21 mouse cellular contexts compared by ENCODE assay signal in genomic region chr4:156251081-156251480, GRCm38 (mm10). TPM values are rescaled to one million over a fixed set of nuclear protein-coding genes. Genes with fewer than 3 reads are reported as not detected.
DNase-seq lines count a peak whose midpoint lies in the region; ATAC-seq and TF ChIP-seq lines count a peak whose summit lies in the region.
"Had no signal": no experiment of that assay in that cellular context is flagged by ENCODE, and none has a peak within 500 bp of the region (broad histone marks: within the 10 kb centered on the region; RNA-seq: fewer than 3 reads in every experiment).

No protein-coding gene starts in this region.

- no peak for ATAC-seq in hindbrain, embryonic 11.5 days (ENCODE audit: low FRiP score)
- ATAC-seq in hindbrain, embryonic 16.5 days: no peak
- ATAC-seq in hindbrain, postnatal 0 days: no peak
- ATAC-seq in midbrain, embryonic 15.5 days (replicated peaks): peak; percentile 47
- no peak for ATAC-seq in forebrain, embryonic 16.5 days
- ATAC-seq: activated CD4-positive, CD25-positive, alpha-beta regulatory T cell, adult 4 months; intestine, embryonic 15.5 days had no signal

- 77% methylated on average over 8 of the region's 8 CpGs for WGBS in hindbrain, embryonic 11.5 days
- WGBS in hindbrain, embryonic 16.5 days: 56% methylated on average over 8 of the region's 8 CpGs
- 54% methylated on average over 8 of the region's 8 CpGs for whole genome bisulfite sequencing in hindbrain, postnatal 0 days
- 47% methylated on average over 8 of the region's 8 CpGs for WGBS in midbrain, embryonic 15.5 days
- WGBS in forebrain, embryonic 16.5 days: 56% methylated on average over 8 of the region's 8 CpGs

- H3K36me3 ChIP-seq in hindbrain, embryonic 11.5 days (ENCODE audit: control insufficient read depth, insufficient read depth, low read length): 0 out of 2 replicates have a peak, but pooled peaks cover 8% of the 10 kb centered on the region
- peaks cover 21% of the 10 kb centered on the region for H3K36me3 ChIP-seq in hindbrain, embryonic 16.5 days (ENCODE audit: control insufficient read depth, insufficient read depth, low read length)
- peaks cover 1 to 4% of the 10 kb centered on the region in 2 experiments; a peak in 2 of 4 replicates for H3K36me3 ChIP-seq in MEL (ENCODE audit: control insufficient read depth in 1 of 2, insufficient read depth in 2 of 2, low read length in 2 of 2)
- peaks cover 26% of the 10 kb centered on the region for H3K36me3 ChIP-seq in hindbrain, postnatal 0 days (ENCODE audit: insufficient read depth, low read length)
- H3K36me3 ChIP-seq in midbrain, embryonic 15.5 days (replicated peaks): peaks cover 21% of the 10 kb centered on the region
- H3K36me3 ChIP-seq in forebrain, embryonic 16.5 days (ENCODE audit: control insufficient read depth, insufficient read depth): peaks cover 17% of the 10 kb centered on the region

- no peaks in the 10 kb centered on the region for H3K79me2 ChIP-seq in MEL (ENCODE audit: control insufficient read depth, insufficient read depth, low read length, poor library complexity)

- 0 out of 2 replicates have a peak overlapping the region, but pooled peaks have one; percentile 1 for H3K27ac ChIP-seq in hindbrain, embryonic 11.5 days (ENCODE audit: low read depth, low read length)
- no peak overlapping the region for H3K27ac ChIP-seq in hindbrain, embryonic 16.5 days (ENCODE audit: low read depth, low read length)
- H3K27ac ChIP-seq in MEL (ENCODE audit: control insufficient read depth, low read depth, low read length): no peak overlapping the region; the same call in 1 of the 2 replicates
- H3K27ac ChIP-seq in hindbrain, postnatal 0 days: 0 out of 2 replicates have a peak overlapping the region, but pooled peaks have one; percentile 15
- peak overlapping the region; percentile 61 for H3K27ac ChIP-seq in midbrain, embryonic 15.5 days
- no peak overlapping the region for H3K27ac ChIP-seq in forebrain, embryonic 16.5 days (ENCODE audit: low read length)
- H3K27ac ChIP-seq: embryonic facial prominence, embryonic 12.5 days; intestine, embryonic 15.5 days; limb, embryonic 13.5 days had no signal

- H3K4me1 ChIP-seq in hindbrain, embryonic 11.5 days (replicated peaks; ENCODE audit: control insufficient read depth, insufficient read depth, low read length): 0 out of 2 replicates have a peak, but pooled peaks cover 2% of the 10 kb centered on the region
- peaks cover 8% of the 10 kb centered on the region; the same call in 1 of the 2 replicates for H3K4me1 ChIP-seq in hindbrain, embryonic 16.5 days (ENCODE audit: control insufficient read depth, insufficient read depth, low read depth, low read length)
- H3K4me1 ChIP-seq in MEL (ENCODE audit: control insufficient read depth in 1 of 2, insufficient read depth in 2 of 2, low read length in 2 of 2): peaks cover 3 to 20% of the 10 kb centered on the region in 2 experiments; a peak in 3 of 4 replicates
- 0 out of 2 replicates have a peak, but pooled peaks cover 4% of the 10 kb centered on the region for H3K4me1 ChIP-seq in hindbrain, postnatal 0 days (ENCODE audit: insufficient read depth, low read length)
- peaks cover 38% of the 10 kb centered on the region for H3K4me1 ChIP-seq in midbrain, embryonic 15.5 days
- H3K4me1 ChIP-seq in forebrain, embryonic 16.5 days (replicated peaks; ENCODE audit: control insufficient read depth, insufficient read depth, low read length): peaks cover 10% of the 10 kb centered on the region

- no peak for TF ChIP-seq POLR2A in MEL (IDR thresholded peaks at IDR 0.05; ENCODE audit: control insufficient read depth in 1 of 2, insufficient read depth in 1 of 2, low read depth in 1 of 2, low read length in 2 of 2, poor library complexity in 1 of 2)

- H3K4me3 ChIP-seq in hindbrain, embryonic 11.5 days (ENCODE audit: low read depth, low read length): no peak overlapping the region
- no peak overlapping the region for H3K4me3 ChIP-seq in hindbrain, embryonic 16.5 days (ENCODE audit: low read length)
- no peak overlapping the region for H3K4me3 ChIP-seq in MEL (ENCODE audit: control insufficient read depth in 1 of 2, insufficient read depth in 1 of 2, low read depth in 2 of 2, low read length in 2 of 2)
- H3K4me3 ChIP-seq in hindbrain, postnatal 0 days (ENCODE audit: low read length): no peak overlapping the region
- no peak overlapping the region for H3K4me3 ChIP-seq in midbrain, embryonic 15.5 days
- H3K4me3 ChIP-seq in forebrain, embryonic 16.5 days (replicated peaks; ENCODE audit: low read length): no peak overlapping the region
- H3K4me3 ChIP-seq: embryonic facial prominence, embryonic 12.5 days; intestine, embryonic 15.5 days; limb, embryonic 13.5 days had no signal

- no peak for TF ChIP-seq CTCF in MEL (IDR thresholded peaks at IDR 0.05 in 2 of 3, conservative IDR thresholded peaks at IDR 0.05 in 1 of 3; ENCODE audit: control insufficient read depth in 1 of 3, insufficient read depth in 1 of 3, low read depth in 2 of 3, low read length in 3 of 3, poor library complexity in 1 of 3, severe bottlenecking in 1 of 3)
- TF ChIP-seq CTCF in hindbrain, postnatal 0 days (IDR thresholded peaks at IDR 0.05; ENCODE audit: low read depth): no peak

- TF ChIP-seq RAD21 in MEL (IDR thresholded peaks at IDR 0.05; ENCODE audit: low read depth, low read length): no peak

- peaks cover 22% of the 10 kb centered on the region for H3K27me3 ChIP-seq in hindbrain, embryonic 11.5 days (ENCODE audit: control insufficient read depth, insufficient read depth, low read length)
- peaks cover 12% of the 10 kb centered on the region for H3K27me3 ChIP-seq in hindbrain, embryonic 16.5 days (replicated peaks; ENCODE audit: control insufficient read depth, insufficient read depth, low read length)
- no peaks in the 10 kb centered on the region for H3K27me3 ChIP-seq in MEL (ENCODE audit: control insufficient read depth in 1 of 2, insufficient read depth in 2 of 2, low read length in 2 of 2)
- 0 out of 2 replicates have a peak, but pooled peaks cover 3% of the 10 kb centered on the region for H3K27me3 ChIP-seq in hindbrain, postnatal 0 days (ENCODE audit: insufficient read depth, low read length)
- H3K27me3 ChIP-seq in midbrain, embryonic 15.5 days (replicated peaks): peaks cover 13% of the 10 kb centered on the region
- H3K27me3 ChIP-seq in forebrain, embryonic 16.5 days (replicated peaks; ENCODE audit: control insufficient read depth, insufficient read depth, low read length): peaks cover 23% of the 10 kb centered on the region

- no peak for DNase-seq in hindbrain, embryonic 11.5 days (ENCODE audit: low spot score)
- DNase-seq in MEL (ENCODE audit: low read depth, low spot score): no peak
- no peak for DNase-seq in hindbrain, postnatal 0 days (ENCODE audit: low spot score)
- DNase-seq in gastrocnemius, adult 18-20 months (ENCODE audit: low spot score): no peak
- DNase-seq: adrenal gland, postnatal 25 days; B cell, adult 2 months; cerebellum, adult 8-10 months; gastrocnemius, postnatal 14 days; kidney, postnatal 25 days; layer of hippocampus, adult 9-11 months; thymus, postnatal 4 days had no signal

- H3K9me3 ChIP-seq in hindbrain, embryonic 11.5 days (ENCODE audit: control insufficient read depth, low read length): no peaks in the 10 kb centered on the region
- no peaks in the 10 kb centered on the region for H3K9me3 ChIP-seq in hindbrain, embryonic 16.5 days (ENCODE audit: control insufficient read depth, low read length)
- H3K9me3 ChIP-seq in MEL (replicated peaks; ENCODE audit: insufficient read depth, low read length): no peaks in the 10 kb centered on the region
- H3K9me3 ChIP-seq in hindbrain, postnatal 0 days (ENCODE audit: low read length): no peaks in the 10 kb centered on the region
- no peaks in the 10 kb centered on the region for H3K9me3 ChIP-seq in midbrain, embryonic 15.5 days
- H3K9me3 ChIP-seq in forebrain, embryonic 16.5 days (ENCODE audit: control insufficient read depth, low read length): no peaks in the 10 kb centered on the region
- H3K9me3 ChIP-seq: embryonic facial prominence, embryonic 12.5 days; intestine, embryonic 15.5 days; limb, embryonic 13.5 days had no signal

- TF ChIP-seq EP300 in MEL (IDR thresholded peaks at IDR 0.05; ENCODE audit: low read depth in 1 of 2, low read length in 2 of 2): no peak

- H3K4me2 ChIP-seq in hindbrain, embryonic 11.5 days (replicated peaks; ENCODE audit: low read depth, low read length): no peak overlapping the region
- no peak overlapping the region for H3K4me2 ChIP-seq in hindbrain, embryonic 16.5 days (ENCODE audit: low read length)
- H3K4me2 ChIP-seq in hindbrain, postnatal 0 days (ENCODE audit: low read depth, low read length): no peak overlapping the region
- H3K4me2 ChIP-seq in midbrain, embryonic 15.5 days: no peak overlapping the region
- H3K4me2 ChIP-seq in forebrain, embryonic 16.5 days (ENCODE audit: low read length): no peak overlapping the region
- H3K4me2 ChIP-seq: embryonic facial prominence, embryonic 12.5 days; intestine, embryonic 15.5 days; limb, embryonic 13.5 days had no signal

- no peak overlapping the region for H3K9ac ChIP-seq in hindbrain, embryonic 11.5 days (ENCODE audit: low read depth, low read length)
- no peak overlapping the region for H3K9ac ChIP-seq in hindbrain, embryonic 16.5 days (ENCODE audit: low read depth, low read length)
- no peak overlapping the region for H3K9ac ChIP-seq in MEL (ENCODE audit: control insufficient read depth, low read depth, low read length, poor library complexity, severe bottlenecking)
- no peak overlapping the region for H3K9ac ChIP-seq in hindbrain, postnatal 0 days (replicated peaks; ENCODE audit: low read length)
- no peak overlapping the region for H3K9ac ChIP-seq in midbrain, embryonic 15.5 days
- H3K9ac ChIP-seq in forebrain, embryonic 16.5 days (replicated peaks; ENCODE audit: low read depth, low read length): no peak overlapping the region
- H3K9ac ChIP-seq: embryonic facial prominence, embryonic 12.5 days; intestine, embryonic 15.5 days; limb, embryonic 13.5 days had no signal

RNA-seq across cellular contexts. Expression of gene Samd11, which starts 4.4 kb away (rescaled TPM):
- polyA plus RNA-seq in hindbrain, embryonic 11.5 days (2014; fragmentation: Nextera tagmentation; extraction: Ambion mirVana): 1.8 and 3.1 TPM in 2 replicates
- polyA plus RNA-seq in hindbrain, embryonic 16.5 days (2015; fragmentation: Nextera tagmentation; extraction: Ambion mirVana): 1.9 and 2.0 TPM in 2 replicates
- 1.7 and 2.0 TPM in 2 replicates for total RNA-seq in MEL (2012; rRNA removed)
- 1 to 10 TPM in 1 of 2 experiments, not detected in 1; 4.1 TPM for polyA plus RNA-seq in MEL (2012; ENCODE audit: insufficient read depth in 1 of 2, insufficient read length in 2 of 2, low read depth in 1 of 2, low replicate concordance in 2 of 2, missing spikeins in 1 of 2)
- total RNA-seq in hindbrain, postnatal 0 days (2014; rRNA removed): 3.1 and 5.2 TPM in 2 replicates
- 1.8 and 2.9 TPM in 2 replicates for polyA plus RNA-seq in hindbrain, postnatal 0 days (2015; fragmentation: Nextera tagmentation; extraction: Ambion mirVana)
- polyA plus RNA-seq in midbrain, embryonic 15.5 days (2015; fragmentation: Nextera tagmentation; extraction: Ambion mirVana): 4.8 and 5.5 TPM in 2 replicates
- total RNA-seq in gastrocnemius, adult 18-20 months (2021): not detected
- 0.83 and 2.2 TPM in 2 replicates for polyA plus RNA-seq in forebrain, embryonic 16.5 days (2015; fragmentation: Nextera tagmentation; extraction: Ambion mirVana)
- total RNA-seq: heart, postnatal 25 days; neutrophil, adult 5-6 weeks had no signal

RNA-seq across cellular contexts. Expression of gene Noc2l, which starts 15.3 kb away (rescaled TPM):
- polyA plus RNA-seq in hindbrain, embryonic 11.5 days (2014; fragmentation: Nextera tagmentation; extraction: Ambion mirVana): 78.0 and 78.6 TPM in 2 replicates
- polyA plus RNA-seq in hindbrain, embryonic 16.5 days (2015; fragmentation: Nextera tagmentation; extraction: Ambion mirVana): 43.2 and 48.7 TPM in 2 replicates
- 164 and 172 TPM in 2 replicates for total RNA-seq in MEL (2012; rRNA removed)
- polyA plus RNA-seq in MEL (2012; ENCODE audit: insufficient read depth in 1 of 2, insufficient read length in 2 of 2, low read depth in 1 of 2, low replicate concordance in 2 of 2, missing spikeins in 1 of 2): 100 to 1,000 TPM; 122 to 234 TPM
- total RNA-seq in hindbrain, postnatal 0 days (2014; rRNA removed): 79.8 and 80.8 TPM in 2 replicates
- 40.9 and 43.8 TPM in 2 replicates for polyA plus RNA-seq in hindbrain, postnatal 0 days (2015; fragmentation: Nextera tagmentation; extraction: Ambion mirVana)
- polyA plus RNA-seq in midbrain, embryonic 15.5 days (2015; fragmentation: Nextera tagmentation; extraction: Ambion mirVana): 56.6 and 60.4 TPM in 2 replicates
- total RNA-seq in gastrocnemius, adult 18-20 months (2021): 10 to 100 TPM; 31.2 to 33.4 TPM
- polyA plus RNA-seq in forebrain, embryonic 16.5 days (2015; fragmentation: Nextera tagmentation; extraction: Ambion mirVana): 55.3 and 61.4 TPM in 2 replicates

RNA-seq across cellular contexts. Expression of gene Plekhn1, which starts 16.4 kb away (rescaled TPM):
- polyA plus RNA-seq in hindbrain, embryonic 11.5 days (2014; fragmentation: Nextera tagmentation; extraction: Ambion mirVana): 17.0 and 17.8 TPM in 2 replicates
- 26.2 and 29.2 TPM in 2 replicates for polyA plus RNA-seq in hindbrain, embryonic 16.5 days (2015; fragmentation: Nextera tagmentation; extraction: Ambion mirVana)
- 9.4 and 11.8 TPM in 2 replicates for total RNA-seq in MEL (2012; rRNA removed)
- 10 to 100 TPM in 1 of 2 experiments, not detected in 1; 20.0 TPM for polyA plus RNA-seq in MEL (2012; ENCODE audit: insufficient read depth in 1 of 2, insufficient read length in 2 of 2, low read depth in 1 of 2, low replicate concordance in 2 of 2, missing spikeins in 1 of 2)
- 52.9 and 55.3 TPM in 2 replicates for total RNA-seq in hindbrain, postnatal 0 days (2014; rRNA removed)
- 19.6 and 19.7 TPM in 2 replicates for polyA plus RNA-seq in hindbrain, postnatal 0 days (2015; fragmentation: Nextera tagmentation; extraction: Ambion mirVana)
- polyA plus RNA-seq in midbrain, embryonic 15.5 days (2015; fragmentation: Nextera tagmentation; extraction: Ambion mirVana): 29.1 and 30.1 TPM in 2 replicates
- total RNA-seq in gastrocnemius, adult 18-20 months (2021): 1 to 10 TPM; 5.9 to 6.7 TPM
- 27.6 and 31.9 TPM in 2 replicates for polyA plus RNA-seq in forebrain, embryonic 16.5 days (2015; fragmentation: Nextera tagmentation; extraction: Ambion mirVana)

RNA-seq across cellular contexts. Expression of gene Perm1, which starts 35.4 kb away (rescaled TPM):
- 1.1 and 1.4 TPM in 2 replicates for polyA plus RNA-seq in hindbrain, embryonic 11.5 days (2014; fragmentation: Nextera tagmentation; extraction: Ambion mirVana)
- polyA plus RNA-seq in hindbrain, embryonic 16.5 days (2015; fragmentation: Nextera tagmentation; extraction: Ambion mirVana): 2.2 and 2.4 TPM in 2 replicates
- 0.10 and 0.19 TPM in 2 replicates for total RNA-seq in MEL (2012; rRNA removed)
- polyA plus RNA-seq in MEL (2012; ENCODE audit: insufficient read depth in 1 of 2, insufficient read length in 2 of 2, low read depth in 1 of 2, low replicate concordance in 2 of 2, missing spikeins in 1 of 2): 1 to 10 TPM in 1 of 2 experiments, not detected in 1; 1.8 TPM
- 1.6 and 1.7 TPM in 2 replicates for total RNA-seq in hindbrain, postnatal 0 days (2014; rRNA removed)
- 1.2 and 1.3 TPM in 2 replicates for polyA plus RNA-seq in hindbrain, postnatal 0 days (2015; fragmentation: Nextera tagmentation; extraction: Ambion mirVana)
- polyA plus RNA-seq in midbrain, embryonic 15.5 days (2015; fragmentation: Nextera tagmentation; extraction: Ambion mirVana): 2.2 and 2.4 TPM in 2 replicates
- total RNA-seq in gastrocnemius, adult 18-20 months (2021): 100 to 1,000 TPM; 143 to 233 TPM
- polyA plus RNA-seq in forebrain, embryonic 16.5 days (2015; fragmentation: Nextera tagmentation; extraction: Ambion mirVana): 1.7 and 1.8 TPM in 2 replicates
- polyA plus RNA-seq: testis, adult 2 months had no signal

RNA-seq across cellular contexts. Expression of gene AW011738, which starts 48.0 kb away (rescaled TPM):
- 2.0 and 3.1 TPM in 2 replicates for polyA plus RNA-seq in hindbrain, embryonic 11.5 days (2014; fragmentation: Nextera tagmentation; extraction: Ambion mirVana)
- polyA plus RNA-seq in hindbrain, embryonic 16.5 days (2015; fragmentation: Nextera tagmentation; extraction: Ambion mirVana): 3.7 and 5.3 TPM in 2 replicates
- total RNA-seq in MEL (2012; rRNA removed): 1.9 and 3.2 TPM in 2 replicates
- polyA plus RNA-seq in MEL (2012; ENCODE audit: insufficient read depth in 1 of 2, insufficient read length in 2 of 2, low read depth in 1 of 2, low replicate concordance in 2 of 2, missing spikeins in 1 of 2): 1 to 10 TPM in 1 of 2 experiments, not detected in 1; 3.8 TPM
- total RNA-seq in hindbrain, postnatal 0 days (2014; rRNA removed): 4.6 and 5.0 TPM in 2 replicates
- polyA plus RNA-seq in hindbrain, postnatal 0 days (2015; fragmentation: Nextera tagmentation; extraction: Ambion mirVana): 3.7 and 4.0 TPM in 2 replicates
- 4.0 and 4.9 TPM in 2 replicates for polyA plus RNA-seq in midbrain, embryonic 15.5 days (2015; fragmentation: Nextera tagmentation; extraction: Ambion mirVana)
- 1 to 10 TPM; 3.7 to 4.9 TPM for total RNA-seq in gastrocnemius, adult 18-20 months (2021)
- polyA plus RNA-seq in forebrain, embryonic 16.5 days (2015; fragmentation: Nextera tagmentation; extraction: Ambion mirVana): 3.3 and 4.0 TPM in 2 replicates

Comparison
In these comparisons a context has a peak if more than half of its experiments do, and no peak if none do; other contexts are left out.
1. H3K27ac ChIP-seq: peak in hindbrain, embryonic 11.5 days (single experiment), hindbrain, postnatal 0 days (single experiment) and midbrain, embryonic 15.5 days (single experiment); none in hindbrain, embryonic 16.5 days (single experiment), MEL (single experiment) and forebrain, embryonic 16.5 days (single experiment).